9 mouse cellular contexts compared by ENCODE assay signal in the genomic region with DNA sequence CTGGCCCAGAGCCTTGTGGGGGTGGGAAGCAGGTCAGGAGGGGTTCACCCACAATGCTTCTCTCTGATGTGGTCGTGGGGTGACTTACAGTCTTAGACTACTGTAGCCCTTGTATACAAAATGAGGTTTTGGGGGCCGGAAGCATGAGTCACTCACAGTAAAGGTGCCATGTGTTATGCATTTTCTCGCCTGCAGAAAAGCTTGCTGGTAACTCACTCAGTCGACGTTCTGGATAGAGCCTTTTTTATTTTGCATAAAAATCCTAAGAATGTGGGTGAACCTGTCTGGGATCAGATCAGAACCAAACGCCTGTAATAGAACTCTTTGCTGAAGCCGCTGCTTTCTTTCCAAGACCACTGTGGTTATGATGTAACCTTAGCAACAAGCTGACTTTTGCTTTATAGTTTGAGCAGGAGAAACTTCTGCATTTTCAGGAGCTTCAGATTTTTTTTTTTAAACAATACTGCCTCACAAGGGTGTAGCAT. TPM values are rescaled to one million over a fixed set of nuclear protein-coding genes. Genes with fewer than 3 reads are reported as not detected.
DNase-seq lines count a peak whose midpoint lies in the region; ATAC-seq lines count a peak whose summit lies in the region.
"Had no signal": no experiment of that assay in that cellular context is flagged by ENCODE, and none has a peak within 500 bp of the region (broad histone marks: within the 10 kb centered on the region; RNA-seq: fewer than 3 reads in every experiment).

No protein-coding gene starts in this region.

- no peak overlapping the region for H3K27ac ChIP-seq in heart, embryonic 12.5 days (ENCODE audit: poor library complexity, severe bottlenecking)

- no peak overlapping the region for H3K9ac ChIP-seq in heart, embryonic 12.5 days

- no peak for ATAC-seq in heart, embryonic 12.5 days (ENCODE audit: insufficient number of reproducible peaks, low FRiP score)

- 41% methylated on average over 7 of the region's 7 CpGs for WGBS in heart, embryonic 12.5 days

- H3K4me3 ChIP-seq in heart, embryonic 12.5 days = no peak overlapping the region
- peak overlapping the region; percentile 53 for H3K4me3 ChIP-seq in megakaryocyte, embryonic 14.5 days (replicated peaks)

- no peak overlapping the region for H3K4me2 ChIP-seq in heart, embryonic 12.5 days

- no peaks in the 10 kb centered on the region for H3K9me3 ChIP-seq in heart, embryonic 12.5 days (replicated peaks)
- H3K9me3 ChIP-seq in megakaryocyte, embryonic 14.5 days = no peaks in the 10 kb centered on the region
- H3K9me3 ChIP-seq: G1E had no signal

- no peaks in the 10 kb centered on the region for H3K36me3 ChIP-seq in heart, embryonic 12.5 days
- H3K36me3 ChIP-seq in megakaryocyte, embryonic 14.5 days (replicated peaks; ENCODE audit: low read length) = peaks cover 36% of the 10 kb centered on the region
- H3K36me3 ChIP-seq: G1E had no signal

- H3K4me1 ChIP-seq in heart, embryonic 12.5 days (replicated peaks) = peaks cover 5% of the 10 kb centered on the region; the same call in 1 of the 2 replicates
- peaks cover 70% of the 10 kb centered on the region for H3K4me1 ChIP-seq in megakaryocyte, embryonic 14.5 days

- H3K27me3 ChIP-seq in heart, embryonic 12.5 days (replicated peaks) = peaks cover 41% of the 10 kb centered on the region
- peaks cover 41% of the 10 kb centered on the region for H3K27me3 ChIP-seq in megakaryocyte, embryonic 14.5 days (replicated peaks)

- peak; percentile 92 for DNase-seq in heart, adult 11 months
- DNase-seq in 416B (ENCODE audit: low read depth) = peak; percentile 91
- peak; percentile 12 for DNase-seq in embryo, embryonic 11 days
- DNase-seq in urinary bladder, postnatal 4 days (ENCODE audit: low spot score in 2 of 2) = no peak
- no peak for DNase-seq in gastrocnemius, adult 18-20 months (ENCODE audit: low spot score)
- no peak for DNase-seq in gastrocnemius, postnatal 10 days

RNA-seq across cellular contexts. Expression of gene Metrnl, which starts 5.2 kb away (rescaled TPM):
- 8.4 and 8.9 TPM in 2 replicates for polyA plus RNA-seq in heart, embryonic 12.5 days (2016; fragmentation: Nextera tagmentation; extraction: Ambion mirVana)
- polyA plus RNA-seq in megakaryocyte, embryonic 14.5 days (2012; ENCODE audit: insufficient read depth, low replicate concordance) = 2.1 and 12.5 TPM in 2 replicates
- 1 to 10 TPM; 4.2 to 9.1 TPM for total RNA-seq in gastrocnemius, adult 18-20 months (2021)
- total RNA-seq in gastrocnemius, postnatal 10 days (2021) = 10 to 100 TPM; 15.1 to 21.1 TPM
- total RNA-seq: G1E had no signal
- polyA plus RNA-seq: G1E had no signal

RNA-seq across cellular contexts. Expression of gene B3gntl1, which starts 33.6 kb away (rescaled TPM):
- polyA plus RNA-seq in heart, embryonic 12.5 days (2016; fragmentation: Nextera tagmentation; extraction: Ambion mirVana) = 5.9 and 7.7 TPM in 2 replicates
- 0.60 and 0.77 TPM in 2 replicates for polyA plus RNA-seq in megakaryocyte, embryonic 14.5 days (2012; ENCODE audit: insufficient read depth, low replicate concordance)
- 1 to 10 TPM; 2.3 to 2.9 TPM for total RNA-seq in gastrocnemius, adult 18-20 months (2021)
- 1 to 10 TPM; 3.2 to 4.5 TPM for total RNA-seq in gastrocnemius, postnatal 10 days (2021)

Comparison
In these comparisons a context has a peak if more than half of its experiments do, and no peak if none do; other contexts are left out.
1. DNase-seq: peak in heart, adult 11 months (single experiment), 416B (single experiment) and embryo, embryonic 11 days (single experiment); none in urinary bladder, postnatal 4 days (0 of 2), gastrocnemius, adult 18-20 months (single experiment) and gastrocnemius, postnatal 10 days (single experiment).